Mouse (Mus musculus): ENCODE data around the gene R3hdm1. TPM values are rescaled to one million over a fixed set of nuclear protein-coding genes. Genes with fewer than 3 reads are reported as not detected.
A peak's percentile ranks its signal among the peaks of the same experiment; 100 is the strongest.

R3hdm1 gene
- polyA plus RNA-seq (2012; rRNA removed) = 173 and 212 TPM in 2 replicates

- Histone ChIP-seq H3K27ac (ENCODE audit: control insufficient read depth, insufficient read depth, low read depth, low read length) (peak within 1 kb of the TSS; percentile 95), H3K27me3 (ENCODE audit: control insufficient read depth, insufficient read depth, low read length) (no peaks in the 10 kb centered on the region), H3K4me3 (ENCODE audit: control insufficient read depth, low read depth, low read length) (peak within 1 kb of the TSS; percentile 90), H3K36me3 (ENCODE audit: control insufficient read depth, insufficient read depth, low read length) (no peaks in the 10 kb centered on the region), H3K4me1 (ENCODE audit: control insufficient read depth, insufficient read depth, low read length) (peaks cover 2% of the 10 kb centered on the region; the same call in 1 of the 2 replicates)
- TF ChIP-seq CTCF (IDR thresholded peaks at IDR 0.05; ENCODE audit: control insufficient read depth, insufficient read depth, insufficient replicate concordance, low read depth, low read length) (no peak), POLR2A (IDR thresholded peaks at IDR 0.05; ENCODE audit: control insufficient read depth, low read depth, low read length) (peak; percentile 90)
Measured at GRCm38 (mm10) chr1:128102641-128103461, at the start of gene R3hdm1, which contains the start of gene Zranb3. R3hdm1 (plus strand) TSS chr1:128103301. Zranb3 (minus strand) TSS chr1:128103047.

GRCm38 (mm10) chr1:128057269-128057668, 45.8 kb upstream of the R3hdm1 start:
- Histone ChIP-seq H3K4me3 (ENCODE audit: control insufficient read depth, low read depth, low read length) (no peak overlapping the region), H3K4me1 (ENCODE audit: control insufficient read depth, insufficient read depth, low read length) (no peaks in the 10 kb centered on the region), H3K27me3 (ENCODE audit: control insufficient read depth, insufficient read depth, low read length) (no peaks in the 10 kb centered on the region), H3K36me3 (ENCODE audit: control insufficient read depth, insufficient read depth, low read length) (no peaks in the 10 kb centered on the region), H3K27ac (ENCODE audit: control insufficient read depth, insufficient read depth, low read depth, low read length) (no peak overlapping the region)
- TF ChIP-seq POLR2A (IDR thresholded peaks at IDR 0.05; ENCODE audit: control insufficient read depth, low read depth, low read length) (no peak), CTCF (IDR thresholded peaks at IDR 0.05; ENCODE audit: control insufficient read depth, insufficient read depth, insufficient replicate concordance, low read depth, low read length) (no peak)

- TF ChIP-seq CTCF (IDR thresholded peaks at IDR 0.05; ENCODE audit: control insufficient read depth, insufficient read depth, insufficient replicate concordance, low read depth, low read length) = no peak
- TF ChIP-seq POLR2A (IDR thresholded peaks at IDR 0.05; ENCODE audit: control insufficient read depth, low read depth, low read length) = no peak
- H3K4me1 ChIP-seq (ENCODE audit: control insufficient read depth, insufficient read depth, low read length) = no peaks in the 10 kb centered on the region
Measured at GRCm38 (mm10) chr1:128058625-128059024, 44.5 kb upstream of the R3hdm1 start.

GRCm38 (mm10) chr1:128060655-128061344, 42.3 kb upstream of the R3hdm1 start:
- no peaks in the 10 kb centered on the region for H3K36me3 ChIP-seq (ENCODE audit: control insufficient read depth, insufficient read depth, low read length)
- H3K4me1 ChIP-seq (ENCODE audit: control insufficient read depth, insufficient read depth, low read length) = no peaks in the 10 kb centered on the region
- TF ChIP-seq CTCF (IDR thresholded peaks at IDR 0.05; ENCODE audit: control insufficient read depth, insufficient read depth, insufficient replicate concordance, low read depth, low read length) (no peak), POLR2A (IDR thresholded peaks at IDR 0.05; ENCODE audit: control insufficient read depth, low read depth, low read length) (no peak)
- H3K27ac ChIP-seq (ENCODE audit: control insufficient read depth, insufficient read depth, low read depth, low read length) = no peak overlapping the region
- no peaks in the 10 kb centered on the region for H3K27me3 ChIP-seq (ENCODE audit: control insufficient read depth, insufficient read depth, low read length)
- no peak overlapping the region for H3K4me3 ChIP-seq (ENCODE audit: control insufficient read depth, low read depth, low read length)

More at GRCm38 (mm10) chr1:128058625-128059024, 44.5 kb upstream of the R3hdm1 start:
- Histone ChIP-seq H3K27me3 (ENCODE audit: control insufficient read depth, insufficient read depth, low read length) (no peaks in the 10 kb centered on the region), H3K4me3 (ENCODE audit: control insufficient read depth, low read depth, low read length) (no peak overlapping the region), H3K27ac (ENCODE audit: control insufficient read depth, insufficient read depth, low read depth, low read length) (no peak overlapping the region), H3K36me3 (ENCODE audit: control insufficient read depth, insufficient read depth, low read length) (no peaks in the 10 kb centered on the region)

- Histone ChIP-seq H3K4me1 (ENCODE audit: control insufficient read depth, insufficient read depth, low read length) (no peaks in the 10 kb centered on the region), H3K36me3 (ENCODE audit: control insufficient read depth, insufficient read depth, low read length) (no peaks in the 10 kb centered on the region), H3K4me3 (ENCODE audit: control insufficient read depth, low read depth, low read length) (no peak overlapping the region), H3K27me3 (ENCODE audit: control insufficient read depth, insufficient read depth, low read length) (no peaks in the 10 kb centered on the region), H3K27ac (ENCODE audit: control insufficient read depth, insufficient read depth, low read depth, low read length) (no peak overlapping the region)
- TF ChIP-seq POLR2A (IDR thresholded peaks at IDR 0.05; ENCODE audit: control insufficient read depth, low read depth, low read length) (no peak), CTCF (IDR thresholded peaks at IDR 0.05; ENCODE audit: control insufficient read depth, insufficient read depth, insufficient replicate concordance, low read depth, low read length) (no peak)
Measured at GRCm38 (mm10) chr1:128061401-128061800, 41.7 kb upstream of the R3hdm1 start.

- H3K27ac ChIP-seq (ENCODE audit: control insufficient read depth, insufficient read depth, low read depth, low read length) = no peak overlapping the region
- no peaks in the 10 kb centered on the region for H3K4me1 ChIP-seq (ENCODE audit: control insufficient read depth, insufficient read depth, low read length)
- H3K27me3 ChIP-seq (ENCODE audit: control insufficient read depth, insufficient read depth, low read length) = no peaks in the 10 kb centered on the region
- TF ChIP-seq POLR2A (IDR thresholded peaks at IDR 0.05; ENCODE audit: control insufficient read depth, low read depth, low read length) (no peak), CTCF (IDR thresholded peaks at IDR 0.05; ENCODE audit: control insufficient read depth, insufficient read depth, insufficient replicate concordance, low read depth, low read length) (no peak)
- H3K4me3 ChIP-seq (ENCODE audit: control insufficient read depth, low read depth, low read length) = no peak overlapping the region
- H3K36me3 ChIP-seq (ENCODE audit: control insufficient read depth, insufficient read depth, low read length) = no peaks in the 10 kb centered on the region
Measured at GRCm38 (mm10) chr1:128062167-128062566, 40.9 kb upstream of the R3hdm1 start.

GRCm38 (mm10) chr1:128064716-128065115, 38.4 kb upstream of the R3hdm1 start:
- Histone ChIP-seq H3K4me3 (ENCODE audit: control insufficient read depth, low read depth, low read length) (no peak overlapping the region), H3K4me1 (ENCODE audit: control insufficient read depth, insufficient read depth, low read length) (no peaks in the 10 kb centered on the region), H3K36me3 (ENCODE audit: control insufficient read depth, insufficient read depth, low read length) (no peaks in the 10 kb centered on the region), H3K27me3 (ENCODE audit: control insufficient read depth, insufficient read depth, low read length) (no peaks in the 10 kb centered on the region), H3K27ac (ENCODE audit: control insufficient read depth, insufficient read depth, low read depth, low read length) (peak overlapping the region; percentile 69; the same call in 1 of the 2 replicates)
- no peak for TF ChIP-seq POLR2A (IDR thresholded peaks at IDR 0.05; ENCODE audit: control insufficient read depth, low read depth, low read length)
- TF ChIP-seq CTCF (IDR thresholded peaks at IDR 0.05; ENCODE audit: control insufficient read depth, insufficient read depth, insufficient replicate concordance, low read depth, low read length) = no peak
